Mouse (Mus musculus): ENCODE results near the gene Wnt6. TPM values are rescaled to one million over a fixed set of nuclear protein-coding genes. Genes with fewer than 3 reads are reported as not detected.

Gene Wnt6
- polyA plus RNA-seq (2017; shearing (Covaris generic)), result not detected

GRCm38 (mm10) chr1:74771845-74771930 is at the start of gene Wnt6:
Wnt6 (plus strand) TSS chr1:74771892.
- no peak for ATAC-seq

GRCm38 (mm10) chr1:74723748-74724147 is 47.9 kb upstream of the Wnt6 start:
- ATAC-seq, result no peak

GRCm38 (mm10) chr1:74726114-74726513 is 45.6 kb upstream of the Wnt6 start:
- ATAC-seq, result no peak

GRCm38 (mm10) chr1:74726674-74727073 is 45.0 kb upstream of the Wnt6 start:
- ATAC-seq, result no peak

GRCm38 (mm10) chr1:74728446-74728845 is 43.2 kb upstream of the Wnt6 start:
- ATAC-seq, result no peak

- ATAC-seq, result no peak
Observed at GRCm38 (mm10) chr1:74736977-74737376, 34.7 kb upstream of the Wnt6 start.

GRCm38 (mm10) chr1:74737500-74737899 is 34.2 kb upstream of the Wnt6 start:
- no peak for ATAC-seq

GRCm38 (mm10) chr1:74740846-74741245 is 30.8 kb upstream of the Wnt6 start:
- no peak for ATAC-seq

- ATAC-seq, result no peak
Observed at GRCm38 (mm10) chr1:74747335-74747734, 24.4 kb upstream of the Wnt6 start.

- no peak for ATAC-seq
Observed at GRCm38 (mm10) chr1:74748643-74749271, 22.9 kb upstream of the Wnt6 start, which contains the start of gene Prkag3. Prkag3 (minus strand) TSS chr1:74749221.

GRCm38 (mm10) chr1:74749301-74749700 is 22.4 kb upstream of the Wnt6 start:
- ATAC-seq, result no peak

- no peak for ATAC-seq
Observed at GRCm38 (mm10) chr1:74750683-74751082, 21.0 kb upstream of the Wnt6 start.

- no peak for ATAC-seq
Observed at GRCm38 (mm10) chr1:74752150-74752549, 19.5 kb upstream of the Wnt6 start.

- no peak for ATAC-seq
Observed at GRCm38 (mm10) chr1:74752833-74753232, 18.9 kb upstream of the Wnt6 start.

- ATAC-seq, result no peak
Observed at GRCm38 (mm10) chr1:74753266-74753974, 18.3 kb upstream of the Wnt6 start.

GRCm38 (mm10) chr1:74754175-74754785 is 17.4 kb upstream of the Wnt6 start:
- no peak for ATAC-seq

- ATAC-seq, result no peak
Observed at GRCm38 (mm10) chr1:74759773-74760172, 11.9 kb upstream of the Wnt6 start.

GRCm38 (mm10) chr1:74763081-74763480 is 8.6 kb upstream of the Wnt6 start:
- ATAC-seq, result no peak

- ATAC-seq, result no peak
Observed at GRCm38 (mm10) chr1:74770727-74771466, 795 bp upstream of the Wnt6 start.

GRCm38 (mm10) chr1:74771467-74771844 is 236 bp upstream of the Wnt6 start:
- ATAC-seq, result no peak

GRCm38 (mm10) chr1:74771931-74772620 is 384 bp downstream of the Wnt6 start:
- no peak for ATAC-seq

GRCm38 (mm10) chr1:74773136-74773535 is 1.4 kb downstream of the Wnt6 start:
- ATAC-seq, result peak; percentile 83

GRCm38 (mm10) chr1:74774062-74774461 is 2.4 kb downstream of the Wnt6 start:
- no peak for ATAC-seq

All from CD4-positive, CD25-positive, alpha-beta regulatory T cell, adult 4 months (primary cell).